Comparison of ENCODE assay signal across 10 mouse cellular contexts in the genomic region with DNA sequence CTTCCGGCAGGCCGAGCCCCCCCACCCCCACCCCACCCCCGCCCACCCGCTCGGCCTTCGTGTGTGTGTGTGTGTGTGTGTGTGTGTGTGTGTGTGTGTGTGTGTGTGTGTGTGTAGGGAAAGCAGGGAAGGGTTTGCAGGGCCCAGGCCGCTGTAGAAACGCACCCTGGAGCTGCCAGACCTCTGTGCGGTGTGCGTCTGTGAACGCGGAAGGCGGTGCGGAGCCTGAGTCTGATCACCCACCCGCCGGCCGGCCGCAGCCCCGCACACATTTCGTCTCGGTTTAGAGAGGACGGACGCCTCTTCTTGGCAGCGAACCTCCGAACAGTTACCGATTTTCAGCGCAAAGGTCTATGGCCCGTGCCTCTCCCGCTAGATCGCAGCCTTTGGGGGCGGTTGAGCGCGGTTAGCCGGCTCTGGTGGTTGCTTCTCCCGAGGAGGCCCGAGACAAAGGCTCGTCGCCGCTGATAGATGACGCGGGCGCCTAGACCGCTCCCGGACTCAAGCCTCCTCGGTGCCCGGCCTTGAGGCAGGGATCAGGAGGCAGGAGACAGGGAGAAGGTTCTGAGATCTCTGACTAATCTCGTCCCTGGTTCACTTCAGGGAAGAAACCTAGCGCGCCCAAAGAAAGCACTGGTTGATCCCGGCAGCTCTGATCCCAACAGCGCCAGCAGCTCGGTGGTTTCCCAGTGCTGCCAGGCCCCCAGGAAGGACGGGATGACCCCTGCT. TPM values are rescaled to one million over a fixed set of nuclear protein-coding genes. Genes with fewer than 3 reads are reported as not detected.
DNase-seq lines count a peak whose midpoint lies in the region; ATAC-seq and TF ChIP-seq lines count a peak whose summit lies in the region.
"Had no signal": no experiment of that assay in that cellular context is flagged by ENCODE, and none has a peak within 500 bp of the region (broad histone marks: within the 10 kb centered on the region; RNA-seq: fewer than 3 reads in every experiment).

No protein-coding gene starts in this region.

- TF ChIP-seq CTCF in thymus, adult 2 months (IDR thresholded peaks at IDR 0.05; ENCODE audit: borderline replicate concordance, control insufficient read depth, extremely low read depth, insufficient read depth, low read length, poor library complexity), result no peak

- no peaks in the 10 kb centered on the region for H3K4me1 ChIP-seq in heart, embryonic 11.5 days (ENCODE audit: control insufficient read depth, insufficient read depth, low read length)
- no peaks in the 10 kb centered on the region for H3K4me1 ChIP-seq in thymus, adult 2 months (replicated peaks; ENCODE audit: control insufficient read depth, insufficient read depth, low read length)
- peaks cover 10% of the 10 kb centered on the region for H3K4me1 ChIP-seq in limb, embryonic 11.5 days (ENCODE audit: control insufficient read depth, insufficient read depth, low read length)

- DNase-seq in heart, adult 9 months (ENCODE audit: low spot score in 2 of 2), result no peak
- DNase-seq in thymus, postnatal 4 days, result peak; percentile 14
- no peak for DNase-seq in thymus, adult 2 months
- DNase-seq in limb, embryonic 11.5 days (ENCODE audit: low spot score), result peak; percentile 74
- DNase-seq in thymus, postnatal 14 days, result no peak
- DNase-seq in urinary bladder, adult 18-20 months (ENCODE audit: low spot score in 2 of 2), result no peak

- H3K27me3 ChIP-seq in heart, embryonic 11.5 days (ENCODE audit: control insufficient read depth, insufficient read depth, low read length), result peaks cover 97% of the 10 kb centered on the region
- H3K27me3 ChIP-seq in thymus, adult 2 months (ENCODE audit: control insufficient read depth, insufficient read depth, low read length), result peaks cover 43% of the 10 kb centered on the region
- H3K27me3 ChIP-seq in limb, embryonic 11.5 days (ENCODE audit: control insufficient read depth, insufficient read depth, low read length), result peaks cover 78% of the 10 kb centered on the region

- ATAC-seq in heart, embryonic 11.5 days (replicated peaks; ENCODE audit: insufficient number of reproducible peaks, low FRiP score, low TSS enrichment), result no peak
- ATAC-seq in limb, embryonic 11.5 days (ENCODE audit: insufficient number of reproducible peaks, low FRiP score, low TSS enrichment, low read depth), result no peak
- ATAC-seq in megakaryocyte progenitor cell, adult 5-6 weeks (replicated peaks; ENCODE audit: poor library complexity), result no peak
- ATAC-seq: CD4-positive, CD25-positive, alpha-beta regulatory T cell, adult 4 months had no signal

- H3K36me3 ChIP-seq in heart, embryonic 11.5 days (ENCODE audit: control insufficient read depth, insufficient read depth, low read length), result no peaks in the 10 kb centered on the region
- H3K36me3 ChIP-seq in thymus, adult 2 months (ENCODE audit: control insufficient read depth, insufficient read depth, low read length), result no peaks in the 10 kb centered on the region
- no peaks in the 10 kb centered on the region for H3K36me3 ChIP-seq in limb, embryonic 11.5 days (ENCODE audit: control insufficient read depth, insufficient read depth, low read length)

- H3K9ac ChIP-seq in heart, embryonic 11.5 days (ENCODE audit: low read depth, low read length), result no peak overlapping the region
- H3K9ac ChIP-seq in limb, embryonic 11.5 days (ENCODE audit: low read length), result peak overlapping the region; percentile 63

- under 1% methylated on average over 52 of the region's 53 CpGs for WGBS in heart, embryonic 11.5 days (ENCODE audit: insufficient replicate concordance)
- WGBS in thymus, adult 2 months, result 4% methylated on average over 51 of the region's 53 CpGs
- whole genome bisulfite sequencing in limb, embryonic 11.5 days, result under 1% methylated on average over 46 of the region's 53 CpGs

- no peaks in the 10 kb centered on the region for H3K9me3 ChIP-seq in heart, embryonic 11.5 days (replicated peaks; ENCODE audit: control insufficient read depth, low read length)
- no peaks in the 10 kb centered on the region for H3K9me3 ChIP-seq in limb, embryonic 11.5 days (ENCODE audit: control insufficient read depth, low read length)

- no peak overlapping the region for H3K27ac ChIP-seq in heart, embryonic 11.5 days (ENCODE audit: low read depth, low read length)
- H3K27ac ChIP-seq in thymus, adult 2 months (ENCODE audit: control insufficient read depth, insufficient read depth, low read length), result no peak overlapping the region
- no peak overlapping the region for H3K27ac ChIP-seq in limb, embryonic 11.5 days (replicated peaks; ENCODE audit: low read depth, low read length)

- TF ChIP-seq POLR2A in thymus, adult 2 months (IDR thresholded peaks at IDR 0.05; ENCODE audit: control insufficient read depth, extremely low read depth, insufficient read depth, low read length, poor library complexity), result no peak

- H3K4me3 ChIP-seq in heart, embryonic 11.5 days (ENCODE audit: low read depth, low read length), result peak overlapping the region; percentile 40
- no peak overlapping the region for H3K4me3 ChIP-seq in thymus, adult 2 months (ENCODE audit: control insufficient read depth, insufficient read depth, low read length)
- peak overlapping the region; percentile 33 for H3K4me3 ChIP-seq in limb, embryonic 11.5 days (ENCODE audit: low read depth, low read length)

- H3K4me2 ChIP-seq in heart, embryonic 11.5 days, result peak overlapping the region; percentile 63
- H3K4me2 ChIP-seq in limb, embryonic 11.5 days (ENCODE audit: low read depth, severe bottlenecking), result peak overlapping the region; percentile 59

RNA-seq across cellular contexts. Expression of gene Hoxc12, which starts 6.3 kb away (rescaled TPM):
- not detected in 2 replicates for polyA plus RNA-seq in heart, embryonic 11.5 days (2014; fragmentation: Nextera tagmentation; extraction: Ambion mirVana)
- 0.17 TPM in 1 of 2 replicates, not detected in the other for polyA plus RNA-seq in thymus, adult 2 months (2012; rRNA removed)
- polyA plus RNA-seq in limb, embryonic 11.5 days (2014; fragmentation: Nextera tagmentation; extraction: Ambion mirVana), result 0.96 and 1.2 TPM in 2 replicates
- total RNA-seq in megakaryocyte progenitor cell, adult 5-6 weeks (2015), result not detected in 2 replicates
- total RNA-seq in megakaryocyte progenitor cell, adult 5-6 weeks (2017), result not detected in 2 replicates
- total RNA-seq: gastrocnemius, adult 8-10 months had no signal
- polyA plus RNA-seq: CD4-positive, CD25-positive, alpha-beta regulatory T cell, adult 4 months had no signal

RNA-seq across cellular contexts. Expression of gene Hoxc11, which starts 11.3 kb away (rescaled TPM):
- not detected in 2 replicates for polyA plus RNA-seq in heart, embryonic 11.5 days (2014; fragmentation: Nextera tagmentation; extraction: Ambion mirVana)
- polyA plus RNA-seq in thymus, adult 2 months (2012; rRNA removed), result 0.60 and 0.66 TPM in 2 replicates
- polyA plus RNA-seq in limb, embryonic 11.5 days (2014; fragmentation: Nextera tagmentation; extraction: Ambion mirVana), result 5.5 and 5.9 TPM in 2 replicates
- total RNA-seq in megakaryocyte progenitor cell, adult 5-6 weeks (2015), result not detected in 2 replicates
- total RNA-seq in megakaryocyte progenitor cell, adult 5-6 weeks (2017), result not detected in 2 replicates
- polyA plus RNA-seq: CD4-positive, CD25-positive, alpha-beta regulatory T cell, adult 4 months had no signal

RNA-seq across cellular contexts. Expression of gene Hoxc13, which starts 22.0 kb away (rescaled TPM):
- polyA plus RNA-seq in heart, embryonic 11.5 days (2014; fragmentation: Nextera tagmentation; extraction: Ambion mirVana), result not detected in 2 replicates
- polyA plus RNA-seq in thymus, adult 2 months (2012; rRNA removed), result not detected in 2 replicates
- 2.3 and 2.4 TPM in 2 replicates for polyA plus RNA-seq in limb, embryonic 11.5 days (2014; fragmentation: Nextera tagmentation; extraction: Ambion mirVana)
- not detected in 2 replicates for total RNA-seq in megakaryocyte progenitor cell, adult 5-6 weeks (2015)
- not detected in 2 replicates for total RNA-seq in megakaryocyte progenitor cell, adult 5-6 weeks (2017)
- total RNA-seq: gastrocnemius, adult 8-10 months had no signal
- polyA plus RNA-seq: CD4-positive, CD25-positive, alpha-beta regulatory T cell, adult 4 months had no signal

RNA-seq across cellular contexts. Expression of gene Hoxc10, which starts 23.7 kb away (rescaled TPM):
- polyA plus RNA-seq in heart, embryonic 11.5 days (2014; fragmentation: Nextera tagmentation; extraction: Ambion mirVana), result 0.10 and 0.18 TPM in 2 replicates
- polyA plus RNA-seq in thymus, adult 2 months (2012; rRNA removed), result 0.10 and 0.15 TPM in 2 replicates
- polyA plus RNA-seq in limb, embryonic 11.5 days (2014; fragmentation: Nextera tagmentation; extraction: Ambion mirVana), result 43.9 and 56.2 TPM in 2 replicates
- total RNA-seq in megakaryocyte progenitor cell, adult 5-6 weeks (2015), result not detected in 2 replicates
- not detected in 2 replicates for total RNA-seq in megakaryocyte progenitor cell, adult 5-6 weeks (2017)
- polyA plus RNA-seq: CD4-positive, CD25-positive, alpha-beta regulatory T cell, adult 4 months had no signal

RNA-seq across cellular contexts. Expression of gene Hoxc5, which starts 24.3 kb away (rescaled TPM):
- polyA plus RNA-seq in heart, embryonic 11.5 days (2014; fragmentation: Nextera tagmentation; extraction: Ambion mirVana), result 1.7 TPM in 2 replicates
- 0.15 and 0.32 TPM in 2 replicates for polyA plus RNA-seq in thymus, adult 2 months (2012; rRNA removed)
- polyA plus RNA-seq in limb, embryonic 11.5 days (2014; fragmentation: Nextera tagmentation; extraction: Ambion mirVana), result 8.3 and 9.1 TPM in 2 replicates
- total RNA-seq in megakaryocyte progenitor cell, adult 5-6 weeks (2015), result not detected in 2 replicates
- not detected in 2 replicates for total RNA-seq in megakaryocyte progenitor cell, adult 5-6 weeks (2017)
- polyA plus RNA-seq: CD4-positive, CD25-positive, alpha-beta regulatory T cell, adult 4 months had no signal

Comparison
In these comparisons a context has a peak if more than half of its experiments do, and no peak if none do; other contexts are left out.
1. DNase-seq: peak in thymus, postnatal 4 days (single experiment) and limb, embryonic 11.5 days (single experiment); none in heart, adult 9 months (0 of 2), thymus, adult 2 months (single experiment), thymus, postnatal 14 days (single experiment) and urinary bladder, adult 18-20 months (0 of 2).